Mouse (Mus musculus) C2C12 (cell line): Measurements from ENCODE around the gene Acvrl1.

Experiments
- CEBPB ChIP-seq: IDR thresholded peaks from one replicate; pipeline ENCODE4 v1.6.1; 2011; ENCODE audit warnings: low read depth, mild to moderate bottlenecking, control low read depth, moderate library complexity
- CTCF ChIP-seq: IDR thresholded peaks from one replicate; pipeline ENCODE4 v1.5.1; 2011; ENCODE audit not compliant: control insufficient read depth, insufficient read depth, insufficient read length
- MAX ChIP-seq: IDR thresholded peaks from one replicate; pipeline ENCODE4 v1.6.1; 2011; ENCODE audit warnings: mild to moderate bottlenecking, control low read depth
- MYOD1 ChIP-seq: IDR thresholded peaks from one replicate; pipeline ENCODE4 v1.6.1; 2011; ENCODE audit warnings: low read depth; ENCODE audit not compliant: control insufficient read depth, insufficient read length
- MYOG ChIP-seq: IDR thresholded peaks from one replicate; pipeline ENCODE4 v1.6.1; 2011; ENCODE audit not compliant: control insufficient read depth, insufficient read length; ENCODE audit errors: extremely low read depth
- USF1 ChIP-seq: IDR thresholded peaks from one replicate; pipeline ENCODE4 v1.6.1; 2011; ENCODE audit warnings: low read depth, mild to moderate bottlenecking, control low read depth, moderate library complexity

GRCm38 (mm10) chr15:101138675-101139074 lies 10.4 kb downstream of the Acvrl1 start:
- TF ChIP-seq CTCF (no peak), MAX (no peak), CEBPB (no peak), USF1 (no peak), MYOG (no peak), MYOD1 (no peak)
